Mouse (Mus musculus): ENCODE data around the gene 1810013L24Rik. TPM values are rescaled to one million over a fixed set of nuclear protein-coding genes. Genes with fewer than 3 reads are reported as not detected.

Gene 1810013L24Rik
- polyA plus RNA-seq (2015; fragmentation: Nextera tagmentation; extraction: Ambion mirVana): 16.9 and 20.9 TPM in 2 replicates

DNA sequence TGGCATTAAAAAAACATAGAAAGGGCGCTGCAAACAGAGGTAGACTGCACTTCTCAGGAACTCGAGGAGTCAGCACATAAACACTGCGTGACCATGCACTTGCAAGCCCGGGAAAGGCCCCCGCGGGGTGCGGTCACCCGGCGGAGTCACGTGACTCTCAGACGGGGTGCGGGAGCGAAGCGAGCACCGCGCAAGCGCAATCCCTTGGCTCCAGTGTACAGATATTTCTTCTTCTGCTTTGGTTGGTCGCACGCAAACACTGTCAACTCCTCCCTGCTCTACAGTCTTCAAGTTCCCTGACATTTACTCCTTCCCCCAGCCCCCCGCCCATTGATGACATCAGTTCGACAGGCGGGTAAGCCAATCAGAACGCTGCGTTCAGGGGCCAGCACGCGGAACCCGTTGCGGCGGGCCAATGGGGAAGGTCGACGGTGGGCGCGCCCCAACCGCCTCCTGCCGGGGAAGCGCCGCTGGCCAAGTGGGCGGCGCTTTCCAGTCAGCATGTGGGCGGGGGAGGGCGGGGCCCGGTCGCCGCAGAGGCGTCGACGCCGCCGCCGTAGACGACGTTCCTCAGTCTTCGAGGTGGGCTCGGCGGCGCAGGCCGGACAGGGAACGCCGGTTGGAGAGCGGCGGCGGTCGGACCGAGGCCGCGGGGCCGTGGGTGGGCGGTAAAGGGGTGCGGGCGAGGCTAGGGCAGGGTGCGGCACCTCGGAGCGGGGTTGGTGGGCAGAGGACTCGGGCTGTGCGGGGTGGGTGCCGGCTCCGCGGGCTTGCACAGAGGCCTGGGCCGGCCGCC, at the start of gene 1810013L24Rik:
Gene 1810013L24Rik (plus strand): TSS at position 537 of the 796 bp plus-strand sequence.
- H3K4me3 ChIP-seq: peak within 1 kb of the TSS; percentile 93
- H3K27ac ChIP-seq: peak within 1 kb of the TSS; percentile 96
- peak within 1 kb of the TSS; percentile 96 for H3K9ac ChIP-seq
- peaks cover 13% of the 10 kb centered on the region for H3K4me1 ChIP-seq
- WGBS: under 1% methylated on average over 73 of the region's 80 CpGs
- H3K36me3 ChIP-seq: peaks cover 7% of the 10 kb centered on the region; the same call in 1 of the 2 replicates
- peak within 1 kb of the TSS; percentile 98 for H3K4me2 ChIP-seq
- H3K27me3 ChIP-seq: no peaks in the 10 kb centered on the region
- peak; percentile 98 for ATAC-seq (ENCODE audit: insufficient number of reproducible peaks, low FRiP score, low TSS enrichment, low read depth)
- no peaks in the 10 kb centered on the region for H3K9me3 ChIP-seq

DNA sequence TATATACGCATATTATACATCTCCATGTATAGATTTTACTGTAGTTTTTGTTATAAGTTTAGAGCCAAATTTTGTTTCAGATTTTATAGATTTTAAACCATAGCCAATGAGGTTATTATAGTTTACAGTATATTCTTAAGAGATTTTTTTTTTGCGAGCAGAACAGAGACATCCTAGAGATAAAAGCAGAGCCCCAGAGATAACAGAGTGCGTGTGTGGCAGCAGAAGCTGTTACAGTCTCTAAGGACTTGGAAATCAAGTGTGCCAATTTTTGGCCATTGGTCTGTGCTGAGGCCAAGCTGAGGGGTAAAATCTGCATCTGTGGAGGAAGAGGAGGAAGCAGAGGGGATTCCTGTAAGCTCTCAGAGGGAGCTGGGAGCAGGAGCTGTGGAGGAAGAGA, 49.7 kb upstream of the 1810013L24Rik start:
- Histone ChIP-seq H3K4me2 (no peak overlapping the region), H3K4me3 (no peak overlapping the region), H3K9me3 (no peaks in the 10 kb centered on the region), H3K4me1 (no peaks in the 10 kb centered on the region), H3K36me3 (no peaks in the 10 kb centered on the region), H3K27ac (no peak overlapping the region), H3K27me3 (no peaks in the 10 kb centered on the region), H3K9ac (no peak overlapping the region)
- no peak for ATAC-seq (ENCODE audit: insufficient number of reproducible peaks, low FRiP score, low TSS enrichment, low read depth)
- WGBS: 78% methylated on average over 3 of the region's 3 CpGs

DNA sequence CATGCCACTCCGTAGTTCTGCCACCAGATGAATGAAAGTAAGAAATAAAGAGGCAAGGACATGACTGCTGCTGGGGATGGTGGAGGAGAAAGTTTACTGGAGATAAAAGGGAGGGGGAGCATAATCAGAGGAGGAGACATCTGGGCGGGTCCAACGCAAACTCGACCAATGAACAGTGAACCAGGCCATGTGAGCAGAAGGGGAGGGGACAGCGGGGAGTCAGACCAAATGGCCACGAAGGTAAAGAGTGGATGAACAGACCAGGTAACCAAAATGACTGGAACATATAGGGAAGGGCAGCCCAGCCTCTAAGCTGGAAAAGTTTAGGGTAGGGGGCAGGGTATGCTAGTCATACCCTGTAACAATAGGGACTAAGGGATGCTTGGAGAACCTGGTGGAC, 48.7 kb upstream of the 1810013L24Rik start:
- no peak overlapping the region for H3K27ac ChIP-seq
- H3K27me3 ChIP-seq: no peaks in the 10 kb centered on the region
- 71% methylated on average over 6 of the region's 6 CpGs for WGBS
- no peak for ATAC-seq (ENCODE audit: insufficient number of reproducible peaks, low FRiP score, low TSS enrichment, low read depth)
- no peak overlapping the region for H3K9ac ChIP-seq
- no peak overlapping the region for H3K4me2 ChIP-seq
- no peaks in the 10 kb centered on the region for H3K4me1 ChIP-seq
- H3K9me3 ChIP-seq: no peaks in the 10 kb centered on the region
- H3K4me3 ChIP-seq: no peak overlapping the region
- H3K36me3 ChIP-seq: no peaks in the 10 kb centered on the region

DNA sequence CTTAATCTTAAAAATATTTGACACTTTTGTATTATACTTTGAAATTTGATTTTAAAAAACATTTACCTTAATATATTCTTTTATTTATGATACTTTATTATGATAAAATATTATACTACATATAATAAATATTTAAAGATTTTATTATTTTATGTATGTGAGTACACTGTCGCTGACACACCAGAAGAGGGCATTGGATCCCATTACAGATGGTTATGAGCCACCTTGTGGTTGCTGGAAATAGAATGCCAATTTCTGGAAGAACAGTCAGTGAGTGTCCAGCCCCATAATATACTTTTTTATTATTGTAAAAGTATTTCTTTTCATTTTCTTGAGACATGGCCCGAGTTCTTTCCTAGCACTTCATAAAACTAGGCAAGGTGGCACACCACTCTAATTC, 48.2 kb upstream of the 1810013L24Rik start:
- H3K4me3 ChIP-seq: no peak overlapping the region
- no peak for ATAC-seq (ENCODE audit: insufficient number of reproducible peaks, low FRiP score, low TSS enrichment, low read depth)
- H3K36me3 ChIP-seq: no peaks in the 10 kb centered on the region
- H3K9ac ChIP-seq: no peak overlapping the region
- WGBS: 82% methylated on average over 2 of the region's 2 CpGs
- no peak overlapping the region for H3K27ac ChIP-seq
- no peaks in the 10 kb centered on the region for H3K9me3 ChIP-seq
- no peaks in the 10 kb centered on the region for H3K27me3 ChIP-seq
- H3K4me1 ChIP-seq: no peaks in the 10 kb centered on the region
- H3K4me2 ChIP-seq: no peak overlapping the region

DNA sequence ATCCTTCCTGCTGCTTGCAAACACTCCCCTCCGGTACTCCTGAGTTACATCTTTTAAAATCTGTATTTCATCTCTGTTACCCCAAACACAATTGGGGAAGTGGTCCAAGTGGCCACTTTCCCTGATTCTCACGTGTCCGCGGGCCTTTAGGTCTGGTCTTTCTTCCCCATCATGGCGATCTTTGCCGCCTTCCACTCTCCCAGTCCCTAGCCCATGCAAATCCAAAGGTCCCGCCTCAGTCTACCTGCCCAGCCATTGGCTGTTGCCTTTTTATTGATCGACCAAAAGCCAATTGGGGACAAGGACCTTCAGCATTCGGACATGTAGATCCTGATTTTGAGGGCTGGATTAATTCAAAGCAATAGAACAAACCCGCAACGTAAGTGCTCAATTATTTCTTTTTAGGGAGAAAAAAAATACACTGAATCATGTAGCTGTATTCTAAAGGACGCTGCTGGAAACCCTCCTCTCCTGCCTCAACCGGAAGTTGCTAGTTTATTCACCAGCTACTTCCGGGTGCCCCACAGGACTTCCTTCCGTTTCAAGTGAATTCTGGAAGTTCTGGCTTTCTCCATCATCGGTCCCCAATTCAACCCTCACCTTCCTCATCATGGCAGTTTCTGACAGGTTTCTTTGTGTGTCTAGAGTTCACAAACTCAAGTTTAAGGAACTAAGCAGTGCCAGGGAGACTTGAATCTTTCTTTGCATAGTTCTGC, 46.5 kb upstream of the 1810013L24Rik start:
- WGBS: 83% methylated on average over 16 of the region's 16 CpGs
- H3K9ac ChIP-seq: no peak overlapping the region
- no peak overlapping the region for H3K4me3 ChIP-seq
- H3K9me3 ChIP-seq: no peaks in the 10 kb centered on the region
- no peaks in the 10 kb centered on the region for H3K4me1 ChIP-seq
- no peaks in the 10 kb centered on the region for H3K36me3 ChIP-seq
- no peaks in the 10 kb centered on the region for H3K27me3 ChIP-seq
- no peak overlapping the region for H3K27ac ChIP-seq
- no peak for ATAC-seq (ENCODE audit: insufficient number of reproducible peaks, low FRiP score, low TSS enrichment, low read depth)
- no peak overlapping the region for H3K4me2 ChIP-seq

DNA sequence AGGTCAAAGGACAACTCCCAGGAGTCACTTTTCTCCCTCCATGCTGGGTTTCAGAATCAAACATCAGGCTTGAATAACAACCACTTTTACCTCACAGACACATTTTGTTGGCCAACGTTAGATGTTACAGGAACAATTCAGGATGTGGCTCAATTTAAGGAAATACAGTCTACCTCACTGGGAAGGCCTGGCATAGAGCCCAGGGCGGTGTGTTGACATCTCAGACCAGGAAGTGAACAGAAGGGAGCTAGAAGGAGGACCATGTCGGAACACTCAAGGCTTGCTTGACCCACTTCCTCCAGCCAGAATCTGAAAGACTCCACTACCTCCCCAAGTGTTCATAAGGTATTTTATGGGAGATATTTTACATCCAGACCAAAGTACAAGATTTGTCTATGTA, 45.1 kb upstream of the 1810013L24Rik start:
- no peaks in the 10 kb centered on the region for H3K9me3 ChIP-seq
- H3K4me1 ChIP-seq: no peaks in the 10 kb centered on the region
- WGBS: 62% methylated on average over 3 of the region's 3 CpGs
- H3K9ac ChIP-seq: no peak overlapping the region
- no peak overlapping the region for H3K4me3 ChIP-seq
- H3K27ac ChIP-seq: no peak overlapping the region
- no peaks in the 10 kb centered on the region for H3K27me3 ChIP-seq
- no peak overlapping the region for H3K4me2 ChIP-seq
- ATAC-seq (ENCODE audit: insufficient number of reproducible peaks, low FRiP score, low TSS enrichment, low read depth): no peak
- H3K36me3 ChIP-seq: no peaks in the 10 kb centered on the region

DNA sequence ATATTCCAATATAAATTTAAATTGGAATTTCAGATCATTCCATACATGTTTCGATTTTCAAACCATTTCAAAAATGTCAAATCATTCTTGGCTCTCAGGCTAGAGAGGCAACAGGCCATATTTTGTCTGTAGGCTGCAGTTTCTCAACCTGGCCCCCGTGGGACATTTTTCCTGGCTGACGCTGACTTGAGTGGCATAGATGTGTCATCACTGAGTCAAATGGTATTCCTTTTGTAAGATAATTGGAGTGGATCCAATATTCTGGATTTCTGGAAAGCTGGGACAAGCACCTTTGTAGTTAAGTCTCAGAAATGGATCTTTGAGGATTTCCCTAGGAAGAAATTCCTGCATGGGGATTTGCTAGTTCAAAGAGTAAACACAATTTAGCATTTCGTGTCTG, 39.0 kb upstream of the 1810013L24Rik start:
- no peak for ATAC-seq (ENCODE audit: insufficient number of reproducible peaks, low FRiP score, low TSS enrichment, low read depth)
- no peaks in the 10 kb centered on the region for H3K36me3 ChIP-seq
- no peaks in the 10 kb centered on the region for H3K4me1 ChIP-seq
- H3K27ac ChIP-seq: no peak overlapping the region
- H3K9ac ChIP-seq: no peak overlapping the region
- no peak overlapping the region for H3K4me3 ChIP-seq
- H3K4me2 ChIP-seq: no peak overlapping the region
- H3K9me3 ChIP-seq: no peaks in the 10 kb centered on the region
- H3K27me3 ChIP-seq: no peaks in the 10 kb centered on the region
- 70% methylated on average over 4 of the region's 4 CpGs for WGBS

DNA sequence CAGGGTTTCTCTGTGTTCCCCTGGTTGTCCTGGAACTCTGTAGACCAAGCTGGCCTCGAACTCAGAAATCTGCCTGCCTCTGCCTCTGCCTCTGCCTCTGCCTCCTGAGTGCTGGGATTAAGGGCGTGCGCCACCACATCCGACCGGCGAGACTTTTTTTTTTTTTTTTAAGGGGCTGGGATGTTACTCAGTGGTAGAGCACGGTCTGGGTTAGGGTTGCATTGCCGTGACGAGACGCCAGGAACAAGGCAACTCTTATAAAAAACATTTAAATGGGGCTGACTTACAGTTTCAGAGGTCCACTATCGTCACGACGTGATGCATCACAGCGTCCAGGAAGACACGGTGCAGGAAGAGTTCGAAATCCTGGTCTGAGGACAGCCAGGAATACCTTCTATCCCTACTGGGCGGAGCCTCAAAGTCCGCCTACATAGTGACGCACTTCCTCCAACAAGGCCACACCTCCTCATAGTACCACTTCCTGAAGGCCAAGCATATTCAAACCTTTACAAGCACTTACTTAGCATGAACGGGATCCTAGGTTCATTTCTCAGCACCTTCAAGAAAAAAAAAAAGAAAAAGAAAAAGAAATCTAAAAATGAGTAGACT, 37.8 kb upstream of the 1810013L24Rik start, which contains the start of gene Usp7:
Gene Usp7 (minus strand): TSS at position 360 of the 609 bp plus-strand sequence.
- Histone ChIP-seq H3K4me2 (no peak within 1 kb of the TSS), H3K9ac (no peak within 1 kb of the TSS), H3K27me3 (no peaks in the 10 kb centered on the region), H3K9me3 (no peaks in the 10 kb centered on the region), H3K4me1 (no peaks in the 10 kb centered on the region), H3K36me3 (no peaks in the 10 kb centered on the region), H3K27ac (no peak within 1 kb of the TSS), H3K4me3 (no peak within 1 kb of the TSS)
- WGBS: 91% methylated on average over 20 of the region's 20 CpGs
- ATAC-seq (ENCODE audit: insufficient number of reproducible peaks, low FRiP score, low TSS enrichment, low read depth): no peak

DNA sequence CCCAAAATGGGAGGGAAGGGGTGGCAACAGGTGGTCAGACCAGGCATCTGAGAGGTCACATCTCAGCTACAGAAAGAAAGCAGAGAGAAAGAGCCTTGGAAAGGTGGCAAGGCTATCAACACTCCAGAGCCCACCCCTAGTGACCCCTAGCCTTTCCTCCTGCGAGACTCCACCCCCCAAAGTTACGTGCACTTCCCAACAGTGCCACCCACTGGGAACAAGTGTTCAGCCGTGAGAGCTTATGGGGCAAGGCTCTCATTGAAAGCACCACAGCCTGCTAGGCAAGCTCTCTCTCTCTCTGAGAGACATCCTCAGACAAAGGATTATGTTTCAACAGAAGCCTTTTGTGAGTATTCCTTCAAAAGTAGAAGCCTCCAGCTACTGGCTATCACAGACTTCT, 34.9 kb upstream of the 1810013L24Rik start:
- Histone ChIP-seq H3K9me3 (no peaks in the 10 kb centered on the region), H3K27ac (no peak overlapping the region), H3K36me3 (no peaks in the 10 kb centered on the region), H3K4me1 (no peaks in the 10 kb centered on the region), H3K9ac (no peak overlapping the region), H3K4me3 (no peak overlapping the region), H3K27me3 (no peaks in the 10 kb centered on the region), H3K4me2 (no peak overlapping the region)
- no peak for ATAC-seq (ENCODE audit: insufficient number of reproducible peaks, low FRiP score, low TSS enrichment, low read depth)
- 12% methylated on average over 3 of the region's 3 CpGs for WGBS

DNA sequence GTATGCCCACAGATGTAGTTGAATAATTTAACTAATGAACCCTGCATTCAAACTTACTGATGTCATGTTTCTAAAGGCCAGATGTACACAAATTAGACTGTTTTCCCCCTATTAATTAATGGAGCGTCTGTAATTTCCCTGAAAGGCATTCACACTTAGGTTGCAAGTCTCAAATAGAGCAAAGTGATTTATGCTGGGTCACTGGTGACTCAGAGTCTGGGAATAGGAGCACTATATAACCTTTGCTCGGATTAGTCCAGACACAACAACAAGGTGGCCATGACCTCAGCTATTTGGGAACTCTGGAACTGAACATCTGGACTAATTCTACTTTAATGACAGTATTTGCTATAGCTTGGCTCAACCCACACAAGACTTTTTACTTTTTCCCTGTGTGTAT, 34.0 kb upstream of the 1810013L24Rik start:
- Histone ChIP-seq H3K27me3 (no peaks in the 10 kb centered on the region), H3K4me2 (no peak overlapping the region), H3K36me3 (no peaks in the 10 kb centered on the region), H3K4me1 (no peaks in the 10 kb centered on the region), H3K9me3 (no peaks in the 10 kb centered on the region), H3K4me3 (no peak overlapping the region), H3K9ac (no peak overlapping the region), H3K27ac (no peak overlapping the region)
- ATAC-seq (ENCODE audit: insufficient number of reproducible peaks, low FRiP score, low TSS enrichment, low read depth): no peak
- WGBS: 43% methylated on average over 2 of the region's 2 CpGs

DNA sequence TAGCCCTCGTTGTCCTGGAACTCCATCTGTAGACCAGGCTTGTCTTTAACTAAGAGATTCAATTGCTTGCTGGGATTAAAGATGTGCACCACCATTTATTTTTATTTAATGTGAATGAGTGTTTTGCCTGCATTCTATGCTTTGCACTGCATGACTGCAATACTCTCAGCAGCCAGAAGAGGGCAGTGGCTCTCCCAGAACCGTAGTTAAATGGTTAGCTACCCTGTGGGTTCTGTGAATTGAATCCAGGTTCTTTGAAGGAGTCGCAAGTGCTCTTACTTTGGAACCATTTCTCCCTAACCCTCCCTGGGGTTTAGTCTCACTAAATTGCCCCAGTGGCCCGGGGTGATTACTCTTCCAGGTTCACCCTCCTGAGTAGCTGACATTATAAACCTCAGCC, 23.2 kb upstream of the 1810013L24Rik start:
- no peaks in the 10 kb centered on the region for H3K9me3 ChIP-seq
- H3K4me1 ChIP-seq: no peaks in the 10 kb centered on the region
- no peak overlapping the region for H3K9ac ChIP-seq
- WGBS: 19% methylated on average over 4 of the region's 4 CpGs
- H3K27me3 ChIP-seq: no peaks in the 10 kb centered on the region
- no peak overlapping the region for H3K4me2 ChIP-seq
- no peaks in the 10 kb centered on the region for H3K36me3 ChIP-seq
- ATAC-seq (ENCODE audit: insufficient number of reproducible peaks, low FRiP score, low TSS enrichment, low read depth): no peak
- no peak overlapping the region for H3K27ac ChIP-seq
- no peak overlapping the region for H3K4me3 ChIP-seq
